Comparison of ENCODE assay signal across 7 mouse cellular contexts in genomic region chr3:107503716-107504115, GRCm38 (mm10).
"Had no signal": no experiment of that assay in that cellular context is flagged by ENCODE, and none has a peak within 500 bp of the region (broad histone marks: within the 10 kb centered on the region; RNA-seq: fewer than 3 reads in every experiment).

No protein-coding gene starts in this region.

- DNase-seq: lung, adult 2 months; lung, postnatal 14 days; lung, postnatal 36 days; right cerebral cortex, postnatal 14 days; thymus, adult 2 months; thymus, postnatal 25 days; thymus, postnatal 4 days had no signal
